7 mouse cellular contexts compared by ENCODE assay signal in genomic region chr5:103335916-103336688, GRCm38 (mm10).
DNase-seq lines count a peak whose midpoint lies in the region; ATAC-seq lines count a peak whose summit lies in the region.

No protein-coding gene starts in this region.

- no peak overlapping the region for H3K27ac ChIP-seq in stomach, embryonic 15.5 days

- H3K9me3 ChIP-seq in stomach, embryonic 15.5 days, result no peaks in the 10 kb centered on the region

- DNase-seq in right cerebral cortex, adult 2 months (ENCODE audit: low spot score in 2 of 2), result peak; percentile 44 to 46
- no peak for DNase-seq in right cerebral cortex, postnatal 25 days
- peak; percentile 42 for DNase-seq in forelimb bud, embryonic 11.5 days (ENCODE audit: low read depth, low spot score)
- DNase-seq in left cerebral cortex, postnatal 4 days, result peak; percentile 21
- no peak for DNase-seq in urinary bladder, postnatal 14 days (ENCODE audit: low spot score)
- DNase-seq in gastrocnemius, adult 18-20 months (ENCODE audit: low spot score), result no peak

- intact Hi-C loops in left cerebral cortex, postnatal 4 days (cut with DNase I), result loop anchor here (10.0 kb wide), 1 partner anchor 121 kb away; the partner anchor contains the start of gene Mapk10

- H3K4me1 ChIP-seq in stomach, embryonic 15.5 days, result peaks cover 11% of the 10 kb centered on the region; the same call in 1 of the 2 replicates

- H3K4me2 ChIP-seq in stomach, embryonic 15.5 days, result peak overlapping the region; percentile 20

- no peaks in the 10 kb centered on the region for H3K36me3 ChIP-seq in stomach, embryonic 15.5 days

- WGBS in stomach, embryonic 15.5 days, result 19% methylated on average over 12 of the region's 12 CpGs

- H3K4me3 ChIP-seq in stomach, embryonic 15.5 days (replicated peaks), result no peak overlapping the region

- H3K9ac ChIP-seq in stomach, embryonic 15.5 days, result no peak overlapping the region

- H3K27me3 ChIP-seq in stomach, embryonic 15.5 days (replicated peaks), result no peaks in the 10 kb centered on the region

- ATAC-seq in stomach, embryonic 15.5 days (ENCODE audit: insufficient read depth, low FRiP score, low read depth), result no peak

Comparison
In these comparisons a context has a peak if more than half of its experiments do, and no peak if none do; other contexts are left out.
1. DNase-seq: peak in right cerebral cortex, adult 2 months (2 of 2), forelimb bud, embryonic 11.5 days (single experiment) and left cerebral cortex, postnatal 4 days (single experiment); none in right cerebral cortex, postnatal 25 days (single experiment), urinary bladder, postnatal 14 days (single experiment) and gastrocnemius, adult 18-20 months (single experiment).